Mouse (Mus musculus): ENCODE measurements at regions not wholly inside any gene's neighbourhood (a gene's known extent, or its start where the extent isn't known, plus 50 kb on each side); places are given as distances from the start of the nearest gene placed in this dataset.

DNA sequence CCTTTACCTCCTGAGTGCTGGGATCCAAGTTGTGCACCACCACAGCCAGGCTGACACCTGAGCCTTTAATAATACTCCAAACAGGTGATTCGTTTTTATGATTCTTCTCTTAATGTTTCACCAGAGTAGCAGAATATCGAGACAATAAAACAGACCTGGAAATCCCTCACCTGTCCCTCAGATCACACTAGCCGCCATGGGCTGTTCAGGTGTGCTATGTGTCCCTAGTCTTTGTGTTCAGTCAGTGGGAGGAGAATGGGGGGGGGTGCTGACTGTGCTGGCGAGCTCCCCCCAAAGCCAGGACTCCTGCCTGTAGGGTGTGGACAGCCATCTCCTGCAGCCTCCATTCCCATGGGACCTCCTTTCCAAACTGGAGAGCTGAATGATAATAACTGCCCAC, 168.9 kb upstream of the Nfe2l3 start:
- TF ChIP-seq CHD2 (IDR thresholded peaks at IDR 0.05; ENCODE audit: low read length) = no peak
- TF ChIP-seq RCOR1 (conservative IDR thresholded peaks at IDR 0.05; ENCODE audit: low read depth, low read length) = no peak
- TF ChIP-seq BHLHE40 (IDR thresholded peaks at IDR 0.05; ENCODE audit: low read depth, low read length) = no peak
- TF ChIP-seq ZKSCAN1 (IDR thresholded peaks at IDR 0.05; ENCODE audit: borderline replicate concordance, low read depth, low read length) = no peak
- TF ChIP-seq HCFC1 (IDR thresholded peaks at IDR 0.05; ENCODE audit: low read depth, low read length) = no peak
- no peak for TF ChIP-seq UBTF (IDR thresholded peaks at IDR 0.05; ENCODE audit: low read depth, low read length)
- no peak for TF ChIP-seq TBP (conservative IDR thresholded peaks at IDR 0.05; ENCODE audit: low read depth, low read length)
- TF ChIP-seq MXI1 (IDR thresholded peaks at IDR 0.05; ENCODE audit: low read depth, low read length) = no peak
- no peak for TF ChIP-seq JUND (conservative IDR thresholded peaks at IDR 0.05; ENCODE audit: low read depth, low read length)
- TF ChIP-seq CHD1 (IDR thresholded peaks at IDR 0.05; ENCODE audit: low read depth, low read length) = no peak
- no peak for TF ChIP-seq CTCF (conservative IDR thresholded peaks at IDR 0.05 in 1 of 2, IDR thresholded peaks at IDR 0.05 in 1 of 2; ENCODE audit: low read depth in 2 of 2, low read length in 2 of 2)
